ENCODE assay signal across 13 mouse cellular contexts in genomic region chr15:69923280-69923679, GRCm38 (mm10).
DNase-seq lines count a peak whose midpoint lies in the region; ATAC-seq lines count a peak whose summit lies in the region.
"Had no signal": no experiment of that assay in that cellular context is flagged by ENCODE, and none has a peak within 500 bp of the region (broad histone marks: within the 10 kb centered on the region; RNA-seq: fewer than 3 reads in every experiment).

No protein-coding gene starts in this region.

- no peaks in the 10 kb centered on the region for H3K36me3 ChIP-seq in forebrain, embryonic 12.5 days (replicated peaks)
- H3K36me3 ChIP-seq: midbrain, embryonic 15.5 days had no signal

- no peaks in the 10 kb centered on the region for H3K27me3 ChIP-seq in forebrain, embryonic 12.5 days
- H3K27me3 ChIP-seq: midbrain, embryonic 15.5 days had no signal

- 37% methylated on average over 2 of the region's 2 CpGs for WGBS in forebrain, embryonic 12.5 days

- DNase-seq in embryo, embryonic 10.5 days (ENCODE audit: low spot score), result peak; percentile 0
- no peak for DNase-seq in embryo, embryonic 9.5 days (ENCODE audit: extremely low spot score)
- peak; percentile 51 for DNase-seq in left cerebral cortex, postnatal 4 days
- no peak for DNase-seq in left cerebral cortex, adult 11 months (ENCODE audit: low spot score)
- peak; percentile 20 for DNase-seq in layer of hippocampus, adult 9-11 months
- no peak for DNase-seq in lung, postnatal 25 days (ENCODE audit: low spot score)
- no peak for DNase-seq in lung, adult 18-20 months
- DNase-seq: cerebellum, adult 11 months; thymus, postnatal 36 days had no signal

- no peak overlapping the region for H3K9ac ChIP-seq in forebrain, embryonic 12.5 days
- H3K9ac ChIP-seq: midbrain, embryonic 15.5 days had no signal

- H3K4me1 ChIP-seq in forebrain, embryonic 12.5 days, result no peaks in the 10 kb centered on the region
- H3K4me1 ChIP-seq: midbrain, embryonic 15.5 days had no signal

- H3K9me3 ChIP-seq in forebrain, embryonic 12.5 days, result no peaks in the 10 kb centered on the region
- H3K9me3 ChIP-seq: midbrain, embryonic 15.5 days had no signal

- peak; percentile 61; the same call in 1 of the 2 replicates for ATAC-seq in forebrain, embryonic 12.5 days (ENCODE audit: low FRiP score)
- ATAC-seq: inflammation-experienced regulatory T-cells, adult 6 months had no signal

- no peak overlapping the region for H3K4me2 ChIP-seq in forebrain, embryonic 12.5 days
- H3K4me2 ChIP-seq: midbrain, embryonic 15.5 days had no signal

- H3K4me3 ChIP-seq in forebrain, embryonic 12.5 days (replicated peaks), result no peak overlapping the region
- H3K4me3 ChIP-seq: erythroblast, embryonic 14.5 days; midbrain, embryonic 15.5 days had no signal

- intact Hi-C loops in left cerebral cortex, postnatal 4 days (cut with DNase I), result loop anchor here (5.0 kb wide), 1 partner anchor 986 kb away; no protein-coding TSS in a partner anchor

- no peak overlapping the region for H3K27ac ChIP-seq in forebrain, embryonic 12.5 days
- H3K27ac ChIP-seq: midbrain, embryonic 15.5 days had no signal

Comparison
In these comparisons a context has a peak if more than half of its experiments do, and no peak if none do; other contexts are left out.
1. DNase-seq: peak in embryo, embryonic 10.5 days (single experiment), left cerebral cortex, postnatal 4 days (single experiment) and layer of hippocampus, adult 9-11 months (single experiment); none in embryo, embryonic 9.5 days (single experiment), left cerebral cortex, adult 11 months (single experiment), lung, postnatal 25 days (single experiment) and lung, adult 18-20 months (0 of 2).